Mouse (Mus musculus) liver, postnatal 0 days (tissue): ENCODE measurements around the gene Spsb2.

ENCODE experiments used
- CTCF ChIP-seq: sonication (generic); IDR thresholded peaks from 2 replicates; pipeline ENCODE4 v1.5.1; 2016; ENCODE audit warnings: antibody characterized with exemption, low read depth
- EP300 ChIP-seq: IDR thresholded peaks from 2 replicates; pipeline ENCODE4 v1.6.1; 2016; ENCODE audit warnings: antibody characterized with exemption, low read depth, mild to moderate bottlenecking

DNA sequence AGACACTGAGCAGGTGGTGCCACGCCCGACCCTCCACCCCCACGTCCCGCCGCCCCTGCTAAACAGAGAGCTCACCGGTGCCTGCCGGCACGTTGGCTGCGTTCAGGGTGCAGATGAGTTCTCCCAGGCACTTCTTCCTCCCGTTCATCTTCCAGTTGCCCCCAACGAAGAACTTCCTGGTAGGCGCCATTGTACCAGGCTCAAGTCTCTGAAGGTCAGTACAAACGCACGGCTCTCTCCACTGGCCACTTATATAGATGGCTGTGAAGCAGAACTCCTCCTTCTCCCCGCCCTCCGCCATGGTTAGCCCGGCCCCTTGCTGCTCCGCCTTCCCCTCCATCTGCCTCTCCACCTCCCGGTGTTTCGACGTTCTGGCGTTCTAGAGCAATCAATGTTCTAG lies 5.5 kb downstream of the Spsb2 start, which contains the start of gene Tpi1:
- TF ChIP-seq EP300 (no peak), CTCF (no peak)
